Mouse (Mus musculus) liver, adult 2 months (tissue): ENCODE measurements at regions not wholly inside any gene's neighbourhood (a gene's known extent, or its start where the extent isn't known, plus 50 kb on each side); places are given as distances from the start of the nearest gene placed in this dataset.

Source experiments
- CTCF ChIP-seq: fragments of 200-500 bp; IDR thresholded peaks from 2 replicates; pipeline ENCODE4 v1.5.1; 2011; ENCODE audit warnings: low read depth, low read length, control low read depth
- POLR2A ChIP-seq: fragments of 200-500 bp; IDR thresholded peaks from 2 replicates; pipeline ENCODE4 v1.6.1; 2011; ENCODE audit warnings: low read length, control low read depth; ENCODE audit not compliant: insufficient read depth; ENCODE audit errors: extremely low read depth

DNA sequence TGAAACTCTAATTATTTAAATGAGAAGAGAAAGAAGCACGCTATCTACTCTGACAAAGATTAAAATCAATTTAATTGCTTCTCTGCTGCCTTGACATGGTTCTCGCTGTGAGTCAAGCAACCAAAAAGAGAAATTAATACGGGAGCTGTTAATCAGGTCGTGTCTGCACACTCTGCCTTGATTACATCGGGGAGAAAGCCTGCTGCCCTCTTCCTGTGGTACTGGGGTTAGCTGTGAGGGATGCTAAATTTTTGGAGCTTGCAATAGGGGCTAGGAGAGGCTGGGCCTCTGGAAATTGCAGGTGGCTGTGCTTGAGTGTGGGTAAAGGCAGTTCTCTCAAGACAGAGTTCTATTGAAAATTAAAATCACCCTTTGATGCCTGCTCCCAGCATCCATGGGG, 287.8 kb downstream of the Rwdd3 start:
- TF ChIP-seq CTCF: no peak
- no peak for TF ChIP-seq POLR2A
